Mouse (Mus musculus): ENCODE results near the gene Pfkm. TPM values are rescaled to one million over a fixed set of nuclear protein-coding genes. Genes with fewer than 3 reads are reported as not detected.

The Pfkm gene
- total and polyA plus RNA-seq, 3 experiments, result 23.5 to 37.9 (median 29.6) TPM

DNA sequence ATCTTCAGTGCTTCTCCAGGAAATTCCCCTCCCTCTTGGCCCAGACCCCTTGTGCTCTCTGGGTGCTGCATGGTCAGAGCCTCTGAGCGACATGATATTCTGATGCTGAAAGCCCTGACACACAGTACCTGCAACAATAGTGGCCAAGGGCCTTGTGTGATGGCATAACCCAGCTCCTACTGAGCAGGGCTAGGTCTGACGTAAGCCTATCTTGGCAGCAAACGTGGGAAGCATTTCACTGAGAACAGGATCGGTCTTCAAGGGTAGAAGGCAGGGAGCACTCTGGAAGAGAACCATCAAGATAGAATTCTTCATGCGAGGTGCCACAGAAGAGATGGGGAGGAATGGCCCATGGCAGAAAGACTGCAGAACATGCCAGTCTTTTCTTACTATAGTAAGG is 73.1 kb downstream of the Pfkm start, which contains the start of gene Asb8:
Gene Asb8, minus strand, starts transcription at position 101 of the 400 bp plus-strand sequence.
- peaks cover 81% of the 10 kb centered on the region for H3K27me3 ChIP-seq (replicated peaks)
- H3K4me2 ChIP-seq (ENCODE audit: insufficient read depth, low read depth, poor library complexity, severe bottlenecking), result no peak within 1 kb of the TSS
- no peaks in the 10 kb centered on the region for H3K36me3 ChIP-seq (replicated peaks in 1 of 2; ENCODE audit: control insufficient read depth in 1 of 2, insufficient read depth in 1 of 2, low read length in 1 of 2)
- TF ChIP-seq USF2 (conservative IDR thresholded peaks at IDR 0.05; ENCODE audit: low read depth, low read length) (no peak), ZC3H11A (IDR thresholded peaks at IDR 0.05; ENCODE audit: low read depth, low read length) (no peak), CHD1 (IDR thresholded peaks at IDR 0.05; ENCODE audit: low read depth, low read length) (no peak), MYC (IDR thresholded peaks at IDR 0.05; ENCODE audit: low read depth, low read length) (no peak), CTCF (conservative IDR thresholded peaks at IDR 0.05 in 1 of 2, IDR thresholded peaks at IDR 0.05 in 1 of 2; ENCODE audit: low read depth in 2 of 2, low read length in 2 of 2) (no peak), UBTF (IDR thresholded peaks at IDR 0.05; ENCODE audit: low read depth, low read length) (no peak), PAX5 (IDR thresholded peaks at IDR 0.05; ENCODE audit: low read length) (no peak), POLR2A (IDR thresholded peaks at IDR 0.05; ENCODE audit: low read depth, low read length) (no peak), POLR2AphosphoS2 (IDR thresholded peaks at IDR 0.05; ENCODE audit: low read depth, low read length) (no peak), ZNF384 (IDR thresholded peaks at IDR 0.05; ENCODE audit: low read depth, low read length) (no peak)
- H3K4me1 ChIP-seq (ENCODE audit: control insufficient read depth in 1 of 2, insufficient read depth in 2 of 2), result peaks cover 4 to 35% of the 10 kb centered on the region in 2 experiments; a peak in 3 of 4 replicates
- dilution Hi-C loops (cut with MboI; ENCODE audit: extremely low pct_ligation_motif_present, extremely low pct_unique_long_range_greater_than_20kb, low sequenced_read_pairs) (no loop called here), in situ Hi-C loops (cut with MboI; ENCODE audit: low pct_ligation_motif_present, low pct_unique_long_range_greater_than_20kb, low sequenced_read_pairs) (loop anchor here (25.0 kb wide), 1 partner anchor 303 kb away; no protein-coding TSS in a partner anchor)
- no peak for DNase-seq (ENCODE audit: extremely low read depth)
- no peak within 1 kb of the TSS for H3K4me3 ChIP-seq (replicated peaks in 1 of 3; ENCODE audit: low read depth in 2 of 3, low read length in 2 of 3, poor library complexity in 1 of 3)
- no peak within 1 kb of the TSS for H3K9ac ChIP-seq (ENCODE audit: insufficient read depth, low read depth)
- H3K9me3 ChIP-seq (replicated peaks; ENCODE audit: low read length), result no peaks in the 10 kb centered on the region
- H3K27ac ChIP-seq (ENCODE audit: insufficient read depth, low read depth), result no peak within 1 kb of the TSS
- no peaks in the 10 kb centered on the region for H3K79me2 ChIP-seq (replicated peaks; ENCODE audit: control insufficient read depth, extremely low read depth, insufficient read depth, poor library complexity, severe bottlenecking)

DNA sequence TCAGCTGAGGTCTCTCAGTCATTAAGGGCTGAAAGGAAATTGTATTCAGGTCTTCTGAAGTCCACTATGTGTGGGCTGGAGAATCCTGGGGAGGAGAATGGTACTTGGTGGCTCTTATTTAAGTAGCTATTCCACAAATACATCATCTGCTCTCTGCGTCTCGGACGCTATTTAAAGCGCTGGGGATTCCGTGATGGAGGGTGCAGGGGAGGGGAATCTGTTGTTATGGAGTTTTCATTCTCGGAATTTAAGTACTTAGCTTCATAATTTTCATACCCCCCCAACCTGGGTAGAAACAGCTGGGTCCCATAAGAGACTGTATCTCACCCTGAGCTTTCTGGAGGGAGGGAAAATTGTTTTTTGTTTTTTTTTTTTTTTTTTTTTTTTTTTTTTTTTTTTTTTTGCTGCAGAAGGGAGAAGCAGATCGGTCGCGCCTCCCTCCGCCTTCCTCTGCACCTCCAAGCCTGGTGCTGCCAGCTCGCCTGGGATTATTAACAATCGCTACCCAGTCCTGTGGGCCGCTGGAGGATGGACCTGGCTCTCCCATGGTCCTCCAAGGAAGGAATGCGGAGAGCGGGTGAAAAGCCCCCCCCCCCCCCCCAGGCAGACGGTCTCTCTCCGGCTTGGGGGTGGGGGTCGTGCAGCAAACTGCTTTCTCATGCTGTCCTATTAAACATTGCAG is 74.7 kb downstream of the Pfkm start, which contains the start of gene Ccdc184:
Gene Ccdc184, plus strand, starts transcription at position 196 of the 682 bp plus-strand sequence.
- Histone ChIP-seq H3K9ac (ENCODE audit: insufficient read depth, low read depth) (no peak within 1 kb of the TSS), H3K79me2 (replicated peaks; ENCODE audit: control insufficient read depth, extremely low read depth, insufficient read depth, poor library complexity, severe bottlenecking) (no peaks in the 10 kb centered on the region), H3K27ac (ENCODE audit: insufficient read depth, low read depth) (no peak within 1 kb of the TSS), H3K4me1 (ENCODE audit: control insufficient read depth in 1 of 2, insufficient read depth in 2 of 2) (peaks cover 10 to 45% of the 10 kb centered on the region in 2 experiments), H3K4me3 (replicated peaks in 1 of 3; ENCODE audit: low read depth in 2 of 3, low read length in 2 of 3, poor library complexity in 1 of 3) (peak within 1 kb of the TSS in 2 of 3 experiments; percentile 16 to 52), H3K36me3 (replicated peaks in 1 of 2; ENCODE audit: control insufficient read depth in 1 of 2, insufficient read depth in 1 of 2, low read length in 1 of 2) (no peaks in the 10 kb centered on the region), H3K4me2 (ENCODE audit: insufficient read depth, low read depth, poor library complexity, severe bottlenecking) (peak within 1 kb of the TSS; percentile 99), H3K27me3 (replicated peaks) (peaks cover 88% of the 10 kb centered on the region), H3K9me3 (replicated peaks; ENCODE audit: low read length) (no peaks in the 10 kb centered on the region)
- no peak for DNase-seq (ENCODE audit: extremely low read depth)
- dilution Hi-C loops (cut with MboI; ENCODE audit: extremely low pct_ligation_motif_present, extremely low pct_unique_long_range_greater_than_20kb, low sequenced_read_pairs) (no loop called here), in situ Hi-C loops (cut with MboI; ENCODE audit: low pct_ligation_motif_present, low pct_unique_long_range_greater_than_20kb, low sequenced_read_pairs) (loop anchor here (25.0 kb wide), 1 partner anchor 305 kb away; no protein-coding TSS in a partner anchor)
- peak; percentile 93 for TF ChIP-seq ZNF384 (IDR thresholded peaks at IDR 0.05; ENCODE audit: low read depth, low read length)
- TF ChIP-seq EP300 (IDR thresholded peaks at IDR 0.05; ENCODE audit: low read length), result no peak
- TF ChIP-seq SIN3A (IDR thresholded peaks at IDR 0.05; ENCODE audit: low read length), result no peak

Measured in CH12.LX (cell line).